Mouse (Mus musculus): ENCODE data around the gene Apopt1.

DNA sequence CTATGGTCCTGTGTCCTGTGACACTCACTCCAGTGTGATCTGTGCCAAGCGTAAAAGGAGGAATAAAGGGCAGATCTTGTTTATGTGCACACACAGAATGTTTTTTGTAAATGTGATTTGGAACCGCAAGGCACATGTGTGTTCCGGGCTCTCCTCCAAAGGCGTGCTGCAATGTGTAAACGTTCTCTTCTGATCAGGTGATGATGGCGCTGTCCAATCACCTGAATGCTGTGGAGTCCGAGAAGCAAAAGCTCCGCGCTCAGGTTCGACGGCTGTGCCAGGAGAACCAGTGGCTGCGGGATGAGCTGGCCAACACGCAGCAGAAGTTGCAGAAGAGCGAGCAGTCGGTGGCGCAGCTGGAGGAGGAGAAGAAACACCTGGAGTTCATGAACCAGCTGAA, 61.1 kb downstream of the Apopt1 start:
- TF ChIP-seq CTCF (IDR thresholded peaks at IDR 0.05; ENCODE audit: insufficient read depth, low read length) (no peak), POLR2A (IDR thresholded peaks at IDR 0.05; ENCODE audit: borderline replicate concordance, extremely low read depth, low read depth, low read length) (no peak)
